Mouse (Mus musculus) ES-E14 (cell line): ENCODE results near the gene Fam217a.

ENCODE experiments used
- CHD2 ChIP-seq: IDR thresholded peaks from 2 replicates; pipeline ENCODE4 v1.6.1; 2014; ENCODE audit warnings: mild to moderate bottlenecking, low read depth, low read length, inconsistent platforms
- MAFK ChIP-seq: IDR thresholded peaks from 2 replicates; pipeline ENCODE4 v1.6.1; 2014; ENCODE audit warnings: mild to moderate bottlenecking, low read depth, low read length, inconsistent platforms; ENCODE audit not compliant: insufficient read depth
- ZC3H11A ChIP-seq: IDR thresholded peaks from 2 replicates; pipeline ENCODE4 v1.6.1; 2012; ENCODE audit warnings: low read depth, mild to moderate bottlenecking, inconsistent platforms, low read length, borderline replicate concordance
- ZNF384 ChIP-seq: IDR thresholded peaks from 2 replicates; pipeline ENCODE4 v1.6.1; 2012; ENCODE audit warnings: low read depth, low read length, inconsistent platforms

GRCm38 (mm10) chr13:34973770-34974169, 49.7 kb upstream of the Fam217a start:
- TF ChIP-seq ZNF384 (no peak), CHD2 (no peak), ZC3H11A (no peak), MAFK (no peak)
